Mouse (Mus musculus) gastrocnemius, adult 18-20 months (tissue): Measurements from ENCODE around the gene Slc23a2. TPM values are rescaled to one million over a fixed set of nuclear protein-coding genes. Genes with fewer than 3 reads are reported as not detected.

Experiments used
- DNase-seq: peaks from one replicate; pipeline ENCODE4 v3.0.0; 2021; ENCODE audit warnings: low spot score
- total RNA-seq, 2 experiments: library from RNA; stranded (reverse); gene quantifications; 2 replicates each; pipeline ENCODE4 v1.2.3; 2021

Slc23a2 gene
- total RNA-seq, 2 experiments from 2014 or later: 9.4 to 12.9 TPM

GRCm38 (mm10) chr2:132051798-132052197 lies 93.1 kb downstream of the Slc23a2 start:
- no peak for DNase-seq

- DNase-seq: no peak
Measured at GRCm38 (mm10) chr2:132049921-132050320, 95.0 kb downstream of the Slc23a2 start.

DNA sequence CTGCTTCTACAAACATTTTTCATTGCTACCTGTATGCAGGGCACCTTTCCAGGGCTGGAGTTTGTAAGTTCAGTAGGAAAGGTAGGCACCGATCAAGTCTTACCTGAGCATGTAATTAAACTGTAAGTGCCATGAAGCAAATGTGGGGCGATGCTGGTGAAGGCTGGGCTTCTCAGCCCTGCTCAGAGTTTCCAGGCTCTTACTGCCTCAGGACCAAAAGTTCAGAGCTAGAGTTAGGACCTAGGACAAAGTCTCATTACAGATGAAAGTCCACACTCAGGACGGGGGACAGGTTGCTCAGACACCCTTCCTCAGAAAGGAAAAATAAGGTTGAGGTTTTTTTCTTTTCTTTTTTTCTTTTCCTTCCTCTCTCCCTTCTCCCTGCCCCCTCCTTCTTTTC lies 95.4 kb downstream of the Slc23a2 start:
- DNase-seq: no peak

- DNase-seq: no peak
Measured at GRCm38 (mm10) chr2:132048143-132048772, 96.7 kb downstream of the Slc23a2 start.

DNA sequence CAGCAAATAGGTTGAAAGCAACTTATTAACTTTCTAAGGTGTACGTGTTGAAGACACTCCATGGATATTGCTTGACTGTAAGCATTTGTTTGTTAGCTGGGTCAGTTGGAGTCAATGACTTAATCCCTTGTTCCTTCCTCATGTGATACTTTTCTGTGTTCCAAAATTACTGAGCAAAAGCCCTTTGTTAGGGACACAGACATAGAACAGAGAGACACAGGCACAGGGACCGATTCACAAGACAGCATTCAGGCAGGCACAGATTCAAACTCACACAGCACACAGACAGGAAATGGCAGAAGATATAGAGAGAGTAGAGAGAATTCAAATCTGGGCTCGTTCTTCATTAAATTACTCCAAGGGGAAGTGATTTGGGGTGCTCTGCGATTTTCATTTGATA lies 97.5 kb downstream of the Slc23a2 start:
- no peak for DNase-seq

GRCm38 (mm10) chr2:132046659-132047058 lies 98.2 kb downstream of the Slc23a2 start:
- DNase-seq: no peak

- no peak for DNase-seq
Measured at GRCm38 (mm10) chr2:132044320-132045274, 100.3 kb downstream of the Slc23a2 start.

DNA sequence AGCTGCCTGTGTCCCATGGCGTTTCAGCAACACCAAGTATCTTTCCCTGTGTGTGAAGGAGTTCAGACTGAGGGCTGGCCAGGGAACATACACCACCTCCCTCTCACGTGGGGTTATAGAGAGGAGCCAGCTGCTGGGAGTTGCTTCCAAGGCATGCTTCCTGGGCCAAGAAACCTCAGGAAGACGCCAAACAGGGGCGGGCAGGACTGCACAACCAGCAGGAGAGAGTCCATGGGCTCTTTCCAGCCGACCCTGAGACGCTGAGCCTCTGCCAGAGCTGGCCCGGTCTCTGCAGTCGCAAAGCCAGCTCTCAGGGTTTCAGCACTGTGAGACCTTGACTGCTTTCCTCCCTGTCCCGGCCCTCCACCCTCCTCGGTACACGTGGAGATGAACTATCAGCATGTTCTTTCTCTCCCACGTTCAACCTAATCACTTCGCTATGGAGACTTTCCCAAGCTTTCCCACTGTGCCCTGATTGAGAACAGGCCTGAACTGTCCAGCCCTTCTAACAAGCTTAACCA lies 101.7 kb downstream of the Slc23a2 start:
- peak; percentile 97 for DNase-seq

DNA sequence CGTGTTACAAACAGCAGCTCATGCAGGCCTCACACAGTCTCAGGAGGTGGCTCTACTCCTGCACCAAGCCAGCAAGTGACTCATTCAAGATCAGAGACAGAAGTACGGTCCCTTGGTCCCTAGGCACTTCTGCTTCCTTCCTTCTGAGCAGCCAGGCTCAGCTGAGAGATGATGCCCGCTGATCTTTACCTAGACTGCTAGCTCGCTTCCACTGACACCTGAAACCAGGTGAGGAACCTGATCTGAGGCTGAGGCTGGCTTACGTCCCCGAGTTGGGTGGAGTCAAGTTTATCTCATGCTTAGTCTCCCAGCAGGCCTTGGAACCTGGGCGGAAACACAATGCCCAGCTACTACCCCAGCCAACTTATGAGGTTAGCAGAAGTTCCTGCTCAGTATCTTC lies 105.0 kb downstream of the Slc23a2 start:
- DNase-seq: no peak

DNA sequence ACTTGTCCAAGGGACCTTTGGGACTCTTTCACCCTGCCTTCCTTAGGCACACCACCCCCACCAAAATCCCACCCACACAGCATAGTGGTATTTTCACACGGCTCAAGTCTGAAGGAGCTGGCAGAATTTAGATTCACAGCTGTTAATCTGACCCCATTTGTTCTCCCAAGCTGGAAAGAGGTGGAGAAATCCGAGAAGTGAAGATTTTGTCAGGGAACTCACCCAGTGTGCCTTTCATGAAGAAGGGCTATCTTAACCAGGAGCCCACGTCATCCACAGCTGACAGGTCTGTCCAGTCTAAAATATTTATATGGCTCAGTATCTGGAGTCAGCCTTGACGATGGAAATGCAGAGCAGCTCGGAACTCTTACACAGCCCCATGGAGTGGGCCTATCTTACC lies 108.6 kb downstream of the Slc23a2 start:
- DNase-seq: no peak

GRCm38 (mm10) chr2:132035470-132035835 lies 109.5 kb downstream of the Slc23a2 start:
- no peak for DNase-seq

GRCm38 (mm10) chr2:132034590-132035469 lies 110.1 kb downstream of the Slc23a2 start:
- no peak for DNase-seq

DNA sequence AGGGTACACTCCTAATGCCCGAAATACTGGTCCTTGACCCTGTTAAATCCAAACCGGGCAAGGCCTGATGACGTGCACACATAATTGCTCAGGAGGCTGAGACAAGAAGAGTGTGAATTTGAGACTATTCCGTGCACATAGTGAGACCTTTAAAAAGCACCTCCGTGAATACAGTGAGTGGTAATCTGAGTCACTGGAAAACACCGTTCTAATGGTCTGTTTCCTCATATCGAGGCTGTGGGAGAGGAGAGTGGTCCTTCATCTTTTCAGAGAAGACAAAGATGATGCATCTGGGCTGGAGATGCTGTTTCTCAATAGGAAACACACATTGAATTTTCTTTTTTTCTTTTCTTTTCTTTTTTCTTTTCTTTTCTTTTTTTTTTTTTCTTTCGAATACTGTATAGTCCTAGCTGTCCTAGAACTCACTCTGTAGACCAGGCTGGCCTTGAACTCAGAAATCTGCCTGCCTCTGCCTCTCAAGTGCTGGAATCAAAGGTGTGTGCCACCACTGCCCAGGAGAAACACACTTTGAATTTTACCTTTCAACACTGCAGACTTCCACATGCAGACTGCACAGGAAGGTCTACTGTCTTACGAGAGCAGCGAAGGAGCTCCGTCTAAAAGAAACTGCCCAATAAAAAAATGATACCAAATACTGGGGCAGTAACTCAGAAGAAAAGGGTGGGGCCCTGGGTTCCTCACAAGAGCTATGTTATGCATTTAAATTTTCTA lies 113.4 kb downstream of the Slc23a2 start:
- DNase-seq: no peak

- DNase-seq: no peak
Measured at GRCm38 (mm10) chr2:132030418-132031363, 114.2 kb downstream of the Slc23a2 start.

GRCm38 (mm10) chr2:132029646-132030417 lies 115.1 kb downstream of the Slc23a2 start, which contains the start of gene Rassf2:
Gene Rassf2, minus strand, starts transcription at chr2:132030258.
- DNase-seq: peak; percentile 88

DNA sequence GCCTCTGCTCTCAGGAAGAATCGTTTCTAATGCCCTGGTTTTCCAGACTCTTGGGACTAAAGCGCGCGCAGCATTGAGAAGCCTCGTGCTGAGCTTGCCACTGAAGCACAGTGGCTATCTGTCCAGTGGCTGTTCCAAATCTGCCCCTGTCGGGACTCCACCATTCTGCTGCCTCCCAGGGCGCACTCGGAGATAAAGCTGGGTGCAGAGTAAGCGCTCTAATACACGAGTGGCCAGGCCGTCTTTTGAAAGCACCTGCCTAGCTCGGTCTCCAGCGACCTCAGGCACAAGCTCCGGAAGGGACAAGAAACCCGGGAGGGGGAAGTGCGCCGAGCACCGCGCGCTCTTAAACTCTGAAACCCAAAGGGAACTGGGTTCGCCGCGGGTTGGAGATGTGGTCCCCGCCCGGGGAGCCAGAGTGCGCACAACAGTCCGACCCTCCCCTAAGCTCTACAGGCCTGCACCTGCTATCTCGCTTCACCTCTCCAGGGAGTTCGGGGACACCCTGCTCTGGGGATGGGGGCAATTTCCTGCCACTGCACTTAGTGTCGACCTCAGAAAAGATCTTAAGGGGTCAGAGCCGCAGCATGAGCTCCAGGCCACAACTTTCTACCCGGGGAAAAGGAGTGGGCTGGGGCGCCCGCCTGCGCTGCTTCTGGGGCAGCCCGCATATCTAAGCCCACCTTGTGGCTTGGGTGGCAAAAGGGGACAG lies 115.9 kb downstream of the Slc23a2 start:
- DNase-seq: peak; percentile 32

DNA sequence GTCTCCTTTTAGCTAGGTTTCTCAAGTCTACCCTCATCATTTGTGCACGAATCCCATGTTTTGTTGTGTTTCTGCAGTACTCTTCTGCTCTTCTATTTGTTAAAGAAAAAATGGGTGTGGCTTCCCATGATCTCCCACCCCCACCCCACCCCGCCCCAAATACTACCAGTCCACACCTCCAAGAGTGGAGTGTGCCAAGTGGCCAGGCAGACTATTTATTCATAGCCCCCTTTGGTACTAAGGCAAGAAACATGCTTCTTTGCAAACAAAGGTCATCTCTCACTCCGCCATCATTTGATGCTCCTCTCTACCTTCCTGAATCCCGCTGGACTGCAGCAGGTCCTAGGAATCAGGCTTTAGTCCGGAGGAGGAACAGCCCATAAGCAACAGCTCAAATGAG lies 116.8 kb downstream of the Slc23a2 start:
- DNase-seq: no peak

- DNase-seq: peak; percentile 43
Measured at GRCm38 (mm10) chr2:132027366-132027765, 117.5 kb downstream of the Slc23a2 start.
